Mouse (Mus musculus) midbrain, embryonic 12.5 days (tissue): ENCODE data around the gene Pde4dip. TPM values are rescaled to one million over a fixed set of nuclear protein-coding genes. Genes with fewer than 3 reads are reported as not detected.

Source experiments
- ATAC-seq: fragments of 200-750 bp; cut with Nextera tagmentation; 2 replicates; pipeline ENCODE4 v1.8.0; 2017; ENCODE audit warnings: low read depth, moderate TSS enrichment, moderate library complexity; ENCODE audit not compliant: low FRiP score
- H3K27ac ChIP-seq: fragments of 300-500 bp; sonication (generic); replicated peaks from 2 replicates; pipeline ENCODE4 v1.5.1; 2016; ENCODE audit warnings: mild to moderate bottlenecking
- H3K27me3 ChIP-seq: fragments of 300-500 bp; sonication (generic); 2 replicates; pipeline ENCODE4 v1.6.1; 2016; ENCODE audit warnings: mild to moderate bottlenecking
- H3K36me3 ChIP-seq: fragments of 300-500 bp; sonication (generic); 2 replicates; pipeline ENCODE4 v1.6.1; 2016
- H3K4me1 ChIP-seq: fragments of 300-500 bp; sonication (generic); 2 replicates; pipeline ENCODE4 v1.6.1; 2016
- H3K4me2 ChIP-seq: fragments of 300-500 bp; sonication (generic); replicated peaks from 2 replicates; pipeline ENCODE4 v1.6.1; 2016; ENCODE audit warnings: mild to moderate bottlenecking, moderate library complexity
- H3K4me3 ChIP-seq: fragments of 300-500 bp; sonication (generic); 2 replicates; pipeline ENCODE4 v1.5.1; 2016; ENCODE audit warnings: mild to moderate bottlenecking
- H3K9ac ChIP-seq: fragments of 300-500 bp; sonication (generic); replicated peaks from 2 replicates; pipeline ENCODE4 v1.6.1; 2016; ENCODE audit warnings: mild to moderate bottlenecking, moderate library complexity
- H3K9me3 ChIP-seq: fragments of 300-500 bp; sonication (generic); 2 replicates; pipeline ENCODE4 v1.6.1; 2016; ENCODE audit warnings: mild to moderate bottlenecking
- WGBS: fragments of 180-500 bp; shearing (Covaris S2); methylation state at CpG from one replicate; pipeline ENCODE4 v1.1.7; 2016; 5-methylcytosine and 5-hydroxymethylcytosine counted together
- polyA plus RNA-seq: library from polyadenylated mRNA; unstranded; fragments of >200 nt; fragmentation: Nextera tagmentation; extraction: Ambion mirVana; gene quantifications from 2 replicates; pipeline ENCODE4 v1.2.1, GENCODE M21; 2016

Gene Pde4dip
- polyA plus RNA-seq, 1 experiment from 2014 or later: 38.1 TPM

GRCm38 (mm10) chr3:97710881-97711280 is 177.6 kb downstream of the Pde4dip start:
- no peak overlapping the region for H3K4me2 ChIP-seq
- no peaks in the 10 kb centered on the region for H3K9me3 ChIP-seq
- no peak overlapping the region for H3K4me3 ChIP-seq
- 59% methylated on average over 5 of the region's 5 CpGs for WGBS
- no peak for ATAC-seq
- H3K9ac ChIP-seq: no peak overlapping the region
- no peak overlapping the region for H3K27ac ChIP-seq
- no peaks in the 10 kb centered on the region for H3K36me3 ChIP-seq
- H3K27me3 ChIP-seq: no peaks in the 10 kb centered on the region
- H3K4me1 ChIP-seq: no peaks in the 10 kb centered on the region

DNA sequence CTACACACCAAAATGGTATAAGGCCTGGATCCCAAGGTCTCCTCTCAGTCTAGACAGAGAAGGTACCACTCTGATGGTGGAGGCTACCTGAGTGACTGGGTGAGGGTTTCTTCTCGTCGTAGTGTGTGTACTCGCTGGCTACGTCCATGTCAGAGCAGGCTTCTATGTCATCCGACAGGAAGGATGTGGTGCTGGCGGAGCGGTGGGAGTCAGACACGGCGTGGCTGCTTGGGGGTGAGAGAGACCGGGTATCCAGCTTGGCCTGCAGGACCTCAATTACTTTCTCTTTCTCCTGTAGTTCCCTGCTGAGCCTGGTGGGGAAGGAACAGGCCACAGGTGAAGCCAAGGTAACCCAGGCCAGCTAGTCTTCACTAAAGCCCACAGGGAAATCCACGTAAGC is 178.4 kb downstream of the Pde4dip start:
- ATAC-seq: no peak
- H3K4me2 ChIP-seq: no peak overlapping the region
- 92% methylated on average over 11 of the region's 11 CpGs for WGBS
- H3K9me3 ChIP-seq: no peaks in the 10 kb centered on the region
- no peaks in the 10 kb centered on the region for H3K4me1 ChIP-seq
- no peak overlapping the region for H3K9ac ChIP-seq
- no peak overlapping the region for H3K4me3 ChIP-seq
- H3K27ac ChIP-seq: no peak overlapping the region
- H3K36me3 ChIP-seq: no peaks in the 10 kb centered on the region
- no peaks in the 10 kb centered on the region for H3K27me3 ChIP-seq

- H3K27me3 ChIP-seq: no peaks in the 10 kb centered on the region
- H3K27ac ChIP-seq: no peak overlapping the region
- 84% methylated on average over 4 of the region's 4 CpGs for WGBS
- no peaks in the 10 kb centered on the region for H3K9me3 ChIP-seq
- H3K36me3 ChIP-seq: no peaks in the 10 kb centered on the region
- H3K9ac ChIP-seq: no peak overlapping the region
- no peak for ATAC-seq
- no peaks in the 10 kb centered on the region for H3K4me1 ChIP-seq
- H3K4me3 ChIP-seq: no peak overlapping the region
- H3K4me2 ChIP-seq: no peak overlapping the region
Observed at GRCm38 (mm10) chr3:97706561-97706960, 181.9 kb downstream of the Pde4dip start.

DNA sequence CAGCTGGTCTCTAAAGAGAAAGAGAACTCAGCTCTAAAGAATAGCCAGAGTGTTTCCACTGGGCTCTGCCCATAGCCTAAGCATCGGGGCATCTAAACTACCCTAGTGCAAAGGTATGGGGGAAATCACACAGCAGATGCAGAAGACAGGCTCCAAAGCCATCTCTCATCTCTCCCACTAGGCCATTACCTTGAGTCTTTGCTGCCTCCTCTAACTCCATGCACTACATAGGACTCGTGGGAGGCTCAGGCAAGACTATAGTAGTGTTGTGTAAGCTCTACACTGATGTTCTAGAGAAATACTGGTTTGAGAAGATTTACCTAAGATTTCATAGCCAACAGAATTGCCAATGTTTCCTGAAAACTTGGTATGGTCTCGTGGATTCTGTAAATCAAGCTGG is 183.0 kb downstream of the Pde4dip start:
- Histone ChIP-seq H3K27ac (no peak overlapping the region), H3K9me3 (no peaks in the 10 kb centered on the region), H3K4me3 (no peak overlapping the region), H3K9ac (no peak overlapping the region), H3K36me3 (no peaks in the 10 kb centered on the region), H3K27me3 (no peaks in the 10 kb centered on the region), H3K4me2 (no peak overlapping the region), H3K4me1 (no peaks in the 10 kb centered on the region)
- WGBS: 86% methylated on average over 3 of the region's 3 CpGs
- ATAC-seq: no peak

GRCm38 (mm10) chr3:97702448-97703080 is 185.9 kb downstream of the Pde4dip start:
- Histone ChIP-seq H3K9ac (no peak overlapping the region), H3K4me3 (no peak overlapping the region), H3K9me3 (no peaks in the 10 kb centered on the region), H3K27ac (no peak overlapping the region), H3K27me3 (no peaks in the 10 kb centered on the region), H3K4me2 (no peak overlapping the region), H3K36me3 (no peaks in the 10 kb centered on the region), H3K4me1 (no peaks in the 10 kb centered on the region)
- ATAC-seq: no peak
- 94% methylated on average over 11 of the region's 11 CpGs for WGBS

GRCm38 (mm10) chr3:97701198-97701597 is 187.3 kb downstream of the Pde4dip start:
- 58% methylated on average over 3 of the region's 3 CpGs for WGBS
- H3K27ac ChIP-seq: no peak overlapping the region
- no peak for ATAC-seq

DNA sequence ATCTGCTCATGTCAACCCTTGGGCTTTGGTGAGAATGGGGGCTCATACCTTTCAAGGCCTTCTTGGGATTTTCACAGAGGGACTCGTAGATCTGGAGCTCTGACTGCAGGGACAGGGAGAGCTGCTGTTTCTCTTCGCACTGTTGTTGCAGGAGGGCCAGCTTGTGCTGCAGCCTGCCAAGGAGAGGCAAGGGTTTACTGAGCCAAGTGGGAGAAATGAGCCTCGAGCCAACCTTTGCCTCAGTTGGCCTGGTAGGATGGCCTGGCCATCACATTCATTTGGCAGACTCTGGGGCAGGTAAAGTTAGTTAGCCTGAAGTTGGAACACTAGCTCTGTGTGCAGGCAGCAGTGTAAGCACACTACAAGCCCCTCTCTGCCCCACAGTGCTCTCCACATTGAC is 189.4 kb downstream of the Pde4dip start:
- Histone ChIP-seq H3K4me3 (no peak overlapping the region), H3K4me2 (no peak overlapping the region), H3K9me3 (no peaks in the 10 kb centered on the region), H3K27me3 (no peaks in the 10 kb centered on the region), H3K9ac (no peak overlapping the region), H3K4me1 (no peaks in the 10 kb centered on the region), H3K36me3 (no peaks in the 10 kb centered on the region), H3K27ac (no peak overlapping the region)
- WGBS: 87% methylated on average over 3 of the region's 3 CpGs
- ATAC-seq: no peak

More at GRCm38 (mm10) chr3:97701198-97701597, 187.3 kb downstream of the Pde4dip start:
- Histone ChIP-seq H3K9ac (no peak overlapping the region), H3K4me3 (no peak overlapping the region), H3K9me3 (no peaks in the 10 kb centered on the region), H3K36me3 (no peaks in the 10 kb centered on the region), H3K4me2 (no peak overlapping the region), H3K27me3 (no peaks in the 10 kb centered on the region), H3K4me1 (no peaks in the 10 kb centered on the region)

GRCm38 (mm10) chr3:97697291-97697690 is 191.2 kb downstream of the Pde4dip start:
- ATAC-seq: no peak
- H3K9ac ChIP-seq: no peak overlapping the region
- H3K4me3 ChIP-seq: no peak overlapping the region
- WGBS: 81% methylated on average over 9 of the region's 9 CpGs
- H3K27ac ChIP-seq: no peak overlapping the region
- no peak overlapping the region for H3K4me2 ChIP-seq
- no peaks in the 10 kb centered on the region for H3K4me1 ChIP-seq
- no peaks in the 10 kb centered on the region for H3K9me3 ChIP-seq
- no peaks in the 10 kb centered on the region for H3K36me3 ChIP-seq
- H3K27me3 ChIP-seq: no peaks in the 10 kb centered on the region

GRCm38 (mm10) chr3:97696866-97697265 is 191.6 kb downstream of the Pde4dip start:
- WGBS: 87% methylated on average over 9 of the region's 9 CpGs
- H3K36me3 ChIP-seq: no peaks in the 10 kb centered on the region
- no peaks in the 10 kb centered on the region for H3K4me1 ChIP-seq
- ATAC-seq: no peak
- no peaks in the 10 kb centered on the region for H3K9me3 ChIP-seq
- no peak overlapping the region for H3K9ac ChIP-seq
- H3K27me3 ChIP-seq: no peaks in the 10 kb centered on the region
- no peak overlapping the region for H3K4me3 ChIP-seq
- H3K27ac ChIP-seq: no peak overlapping the region
- H3K4me2 ChIP-seq: no peak overlapping the region

DNA sequence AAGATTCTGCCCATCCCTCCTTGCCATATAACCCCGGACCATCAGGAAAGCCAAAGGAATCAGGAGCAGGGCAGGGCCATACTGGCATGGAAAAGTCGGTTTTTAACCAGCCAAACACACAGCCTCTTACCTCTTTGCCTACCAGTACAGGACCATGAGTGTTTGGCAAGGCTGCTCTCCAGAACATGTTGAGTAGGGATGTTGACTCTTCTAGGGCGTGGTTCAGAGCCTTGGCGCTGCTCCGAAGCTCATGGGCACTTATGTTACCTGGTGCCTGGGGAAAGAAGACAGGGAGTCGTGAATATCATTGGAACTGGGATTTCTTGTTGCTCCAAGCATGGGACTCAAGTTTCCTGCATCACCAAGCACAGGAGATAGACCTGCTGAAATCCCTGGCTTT is 194.7 kb downstream of the Pde4dip start:
- Histone ChIP-seq H3K36me3 (no peaks in the 10 kb centered on the region), H3K9ac (no peak overlapping the region), H3K4me2 (no peak overlapping the region), H3K4me1 (no peaks in the 10 kb centered on the region), H3K27ac (no peak overlapping the region), H3K4me3 (no peak overlapping the region), H3K27me3 (no peaks in the 10 kb centered on the region), H3K9me3 (no peaks in the 10 kb centered on the region)
- 88% methylated on average over 6 of the region's 6 CpGs for WGBS
- ATAC-seq: no peak

GRCm38 (mm10) chr3:97691443-97692017 is 197.0 kb downstream of the Pde4dip start:
- Histone ChIP-seq H3K4me2 (no peak overlapping the region), H3K4me1 (no peaks in the 10 kb centered on the region), H3K4me3 (no peak overlapping the region), H3K27ac (no peak overlapping the region), H3K9me3 (no peaks in the 10 kb centered on the region), H3K27me3 (no peaks in the 10 kb centered on the region), H3K36me3 (no peaks in the 10 kb centered on the region), H3K9ac (0 out of 2 replicates have a peak overlapping the region, but pooled peaks have one; percentile 2)
- no peak for ATAC-seq
- WGBS: 73% methylated on average over 12 of the region's 12 CpGs

GRCm38 (mm10) chr3:97690590-97690989 is 197.9 kb downstream of the Pde4dip start:
- Histone ChIP-seq H3K4me3 (no peak overlapping the region), H3K27ac (no peak overlapping the region), H3K36me3 (no peaks in the 10 kb centered on the region), H3K4me1 (no peaks in the 10 kb centered on the region), H3K4me2 (no peak overlapping the region), H3K9ac (no peak overlapping the region), H3K9me3 (no peaks in the 10 kb centered on the region), H3K27me3 (no peaks in the 10 kb centered on the region)
- 66% methylated on average over 7 of the region's 7 CpGs for WGBS
- ATAC-seq: no peak

DNA sequence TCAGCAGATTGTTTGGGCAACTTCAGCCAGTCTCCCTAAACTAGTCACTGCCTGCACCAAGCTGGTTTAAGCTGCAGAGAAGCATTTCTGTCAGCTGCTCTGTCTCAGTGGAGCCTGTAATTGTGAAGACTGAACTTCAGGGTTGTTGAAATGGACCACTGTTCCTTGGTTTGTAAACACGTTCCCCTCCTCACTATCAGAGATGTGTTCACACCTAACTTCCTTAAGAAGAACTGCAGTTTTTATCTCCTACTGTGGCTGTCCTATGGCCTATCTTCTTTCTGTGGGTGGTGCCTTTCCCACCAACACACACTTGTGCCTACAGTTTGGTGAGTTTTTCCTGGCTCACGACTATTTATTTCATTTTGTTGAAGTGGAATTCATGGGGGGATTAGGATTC is 199.2 kb downstream of the Pde4dip start:
- no peaks in the 10 kb centered on the region for H3K9me3 ChIP-seq
- peaks cover 10% of the 10 kb centered on the region for H3K27me3 ChIP-seq
- WGBS: 79% methylated on average over 2 of the region's 2 CpGs
- no peak overlapping the region for H3K27ac ChIP-seq
- no peak for ATAC-seq
- 0 out of 2 replicates have a peak, but pooled peaks cover 2% of the 10 kb centered on the region for H3K4me1 ChIP-seq
- H3K36me3 ChIP-seq: no peaks in the 10 kb centered on the region
- H3K4me2 ChIP-seq: no peak overlapping the region
- no peak overlapping the region for H3K9ac ChIP-seq
- H3K4me3 ChIP-seq: no peak overlapping the region
